Mouse (Mus musculus): Measurements from ENCODE around the gene Gm10799. TPM values are rescaled to one million over a fixed set of nuclear protein-coding genes. Genes with fewer than 3 reads are reported as not detected.

Gm10799 gene
- polyA plus RNA-seq, 1 experiment from 2014 or later: not detected

- Histone ChIP-seq H3K4me1 (ENCODE audit: control insufficient read depth, insufficient read depth, low read length) (no peaks in the 10 kb centered on the region), H3K4me2 (ENCODE audit: low read depth) (no peak overlapping the region), H3K27me3 (ENCODE audit: control insufficient read depth, insufficient read depth, low read length) (no peaks in the 10 kb centered on the region), H3K36me3 (ENCODE audit: control insufficient read depth, insufficient read depth, low read length) (no peaks in the 10 kb centered on the region), H3K4me3 (ENCODE audit: low read depth, low read length) (no peak overlapping the region), H3K9me3 (ENCODE audit: control insufficient read depth, low read length) (no peaks in the 10 kb centered on the region), H3K27ac (ENCODE audit: low read depth, low read length) (no peak overlapping the region), H3K9ac (ENCODE audit: low read length) (no peak overlapping the region)
- no peak for ATAC-seq (ENCODE audit: insufficient read depth, low FRiP score, low TSS enrichment)
- 94% methylated on average over 4 of the region's 4 CpGs for WGBS
- no peak for DNase-seq (ENCODE audit: low spot score)
These were observed 43.7 kb downstream of the Gm10799 start for GRCm38 (mm10) chr2:104024656-104025055.

DNA sequence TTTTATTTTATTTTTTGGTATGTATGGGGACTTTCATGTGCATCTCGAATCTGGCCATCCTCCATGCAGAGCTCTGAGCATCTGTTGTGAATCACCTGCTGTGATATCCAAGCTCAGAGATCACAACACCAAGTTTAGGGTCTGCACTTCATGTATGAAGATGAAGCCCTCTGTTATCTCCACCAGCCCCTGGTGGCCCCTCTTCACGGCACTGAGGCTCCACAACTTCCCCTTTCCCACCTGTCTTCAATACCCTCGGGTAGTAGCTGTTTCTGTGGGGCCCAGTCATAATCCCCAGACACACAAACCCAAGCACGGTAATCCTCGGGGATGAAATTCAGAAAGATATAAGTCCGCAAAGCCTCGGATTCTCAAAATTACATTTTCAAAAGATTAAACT, 45.3 kb downstream of the Gm10799 start:
- 87% methylated on average over 7 of the region's 7 CpGs for whole genome bisulfite sequencing
- no peak for DNase-seq (ENCODE audit: low spot score)

More for the DNA sequence above, 45.3 kb downstream of the Gm10799 start:
- Histone ChIP-seq H3K4me3 (ENCODE audit: low read depth, low read length) (no peak overlapping the region), H3K9ac (ENCODE audit: low read length) (no peak overlapping the region), H3K27ac (ENCODE audit: low read depth, low read length) (no peak overlapping the region), H3K4me2 (ENCODE audit: low read depth) (no peak overlapping the region), H3K36me3 (ENCODE audit: control insufficient read depth, insufficient read depth, low read length) (no peaks in the 10 kb centered on the region), H3K9me3 (ENCODE audit: control insufficient read depth, low read length) (no peaks in the 10 kb centered on the region), H3K27me3 (ENCODE audit: control insufficient read depth, insufficient read depth, low read length) (no peaks in the 10 kb centered on the region), H3K4me1 (ENCODE audit: control insufficient read depth, insufficient read depth, low read length) (no peaks in the 10 kb centered on the region)
- no peak for ATAC-seq (ENCODE audit: insufficient read depth, low FRiP score, low TSS enrichment)

Other genes starting within 250 kb of the Gm10799 start
- gene Lmo2, start 110.6 kb downstream of the Gm10799 start, polyA plus RNA-seq (2014; fragmentation: Nextera tagmentation; extraction: Ambion mirVana): 27.7 and 30.7 TPM in 2 replicates
- 56.0 and 57.7 TPM in 2 replicates for gene Fbxo3, start 40.8 kb downstream of the Gm10799 start, polyA plus RNA-seq (2014; fragmentation: Nextera tagmentation; extraction: Ambion mirVana)
- gene 4931422A03Rik, start 40.2 kb downstream of the Gm10799 start, polyA plus RNA-seq (2014; fragmentation: Nextera tagmentation; extraction: Ambion mirVana): 1.0 and 1.1 TPM in 2 replicates
- not detected in 2 replicates for gene Gm10912, start 2.7 kb downstream of the Gm10799 start, polyA plus RNA-seq (2014; fragmentation: Nextera tagmentation; extraction: Ambion mirVana)
- 3.5 and 4.8 TPM in 2 replicates for gene Cd59b, start 1.3 kb upstream of the Gm10799 start, polyA plus RNA-seq (2014; fragmentation: Nextera tagmentation; extraction: Ambion mirVana)
- gene Cd59a, start 27.3 kb upstream of the Gm10799 start, polyA plus RNA-seq (2014; fragmentation: Nextera tagmentation; extraction: Ambion mirVana): 29.1 and 32.5 TPM in 2 replicates
- not detected in 2 replicates for gene A930018P22Rik, start 54.2 kb upstream of the Gm10799 start, polyA plus RNA-seq (2014; fragmentation: Nextera tagmentation; extraction: Ambion mirVana)